Mouse (Mus musculus) embryo, embryonic 9.5 days (tissue): ENCODE data around the gene Rassf3.

Experiments used
- DNase-seq: peaks from one replicate; pipeline ENCODE4 v3.0.0-alpha.2; 2017; ENCODE audit errors: extremely low spot score

The Rassf3 gene

GRCm38 (mm10) chr10:121429981-121430682 is 46.0 kb downstream of the Rassf3 start:
- peak; percentile 51 for DNase-seq

- DNase-seq = no peak
Observed at GRCm38 (mm10) chr10:121429581-121429980, 46.6 kb downstream of the Rassf3 start.

GRCm38 (mm10) chr10:121429089-121429488 is 47.1 kb downstream of the Rassf3 start:
- peak; percentile 39 for DNase-seq

- no peak for DNase-seq
Observed at GRCm38 (mm10) chr10:121428011-121428711, 48.0 kb downstream of the Rassf3 start.

GRCm38 (mm10) chr10:121427136-121427535 is 49.0 kb downstream of the Rassf3 start:
- DNase-seq = no peak

GRCm38 (mm10) chr10:121426458-121427070 is 49.6 kb downstream of the Rassf3 start:
- DNase-seq = no peak

GRCm38 (mm10) chr10:121425506-121426025 is 50.6 kb downstream of the Rassf3 start:
- no peak for DNase-seq

GRCm38 (mm10) chr10:121425079-121425478 is 51.1 kb downstream of the Rassf3 start:
- DNase-seq = no peak

- no peak for DNase-seq
Observed at GRCm38 (mm10) chr10:121424455-121424854, 51.7 kb downstream of the Rassf3 start.

- no peak for DNase-seq
Observed at GRCm38 (mm10) chr10:121423541-121424349, 52.4 kb downstream of the Rassf3 start.

GRCm38 (mm10) chr10:121422294-121422693 is 53.9 kb downstream of the Rassf3 start:
- DNase-seq = no peak

- no peak for DNase-seq
Observed at GRCm38 (mm10) chr10:121421657-121422290, 54.4 kb downstream of the Rassf3 start.

- DNase-seq = no peak
Observed at GRCm38 (mm10) chr10:121421023-121421422, 55.1 kb downstream of the Rassf3 start.

GRCm38 (mm10) chr10:121419640-121420470 is 56.3 kb downstream of the Rassf3 start:
- DNase-seq = no peak

- no peak for DNase-seq
Observed at GRCm38 (mm10) chr10:121418835-121419234, 57.3 kb downstream of the Rassf3 start.

- no peak for DNase-seq
Observed at GRCm38 (mm10) chr10:121414127-121414526, 62.0 kb downstream of the Rassf3 start.

GRCm38 (mm10) chr10:121412824-121413223 is 63.3 kb downstream of the Rassf3 start:
- DNase-seq = no peak

GRCm38 (mm10) chr10:121411721-121412455 is 64.3 kb downstream of the Rassf3 start:
- no peak for DNase-seq

GRCm38 (mm10) chr10:121409717-121410116 is 66.4 kb downstream of the Rassf3 start:
- DNase-seq = no peak

GRCm38 (mm10) chr10:121403946-121404345 is 72.2 kb downstream of the Rassf3 start:
- no peak for DNase-seq
